Mouse (Mus musculus) cerebellum, postnatal 4 days (tissue): ENCODE results near the gene Tuba3a.

Experiments used
- DNase-seq, 2 experiments: peaks; one replicate each; pipeline ENCODE4 v3.0.0; 2022; ENCODE audit warnings: low spot score in 2 of 2, mixed read lengths in 1 of 2

Tuba3a gene

GRCm38 (mm10) chr6:125285890-125286289 is at the start of gene Tuba3a:
TSS of gene Tuba3a (minus strand) at chr6:125286042.
- no peak for DNase-seq

DNA sequence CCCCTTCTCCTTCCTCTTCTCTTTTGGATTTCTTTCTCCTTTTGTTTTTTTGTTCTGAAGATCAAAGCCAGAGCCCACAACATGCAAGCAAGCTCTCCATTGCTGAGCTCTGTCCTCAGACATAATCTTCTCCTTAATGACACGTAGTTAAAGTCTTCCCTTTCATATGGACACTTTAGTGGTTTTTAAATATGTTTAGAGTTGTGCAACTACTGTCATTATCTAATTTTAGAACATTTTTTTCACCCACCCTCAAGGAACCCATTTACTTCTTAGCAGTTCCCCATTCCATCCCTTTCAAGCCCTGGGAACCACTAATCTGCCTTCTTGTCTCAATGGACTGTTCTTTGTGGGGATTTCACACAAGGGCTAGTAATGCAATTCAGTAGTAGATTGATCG is 48.5 kb upstream of the Tuba3a start:
- no peak for DNase-seq

DNA sequence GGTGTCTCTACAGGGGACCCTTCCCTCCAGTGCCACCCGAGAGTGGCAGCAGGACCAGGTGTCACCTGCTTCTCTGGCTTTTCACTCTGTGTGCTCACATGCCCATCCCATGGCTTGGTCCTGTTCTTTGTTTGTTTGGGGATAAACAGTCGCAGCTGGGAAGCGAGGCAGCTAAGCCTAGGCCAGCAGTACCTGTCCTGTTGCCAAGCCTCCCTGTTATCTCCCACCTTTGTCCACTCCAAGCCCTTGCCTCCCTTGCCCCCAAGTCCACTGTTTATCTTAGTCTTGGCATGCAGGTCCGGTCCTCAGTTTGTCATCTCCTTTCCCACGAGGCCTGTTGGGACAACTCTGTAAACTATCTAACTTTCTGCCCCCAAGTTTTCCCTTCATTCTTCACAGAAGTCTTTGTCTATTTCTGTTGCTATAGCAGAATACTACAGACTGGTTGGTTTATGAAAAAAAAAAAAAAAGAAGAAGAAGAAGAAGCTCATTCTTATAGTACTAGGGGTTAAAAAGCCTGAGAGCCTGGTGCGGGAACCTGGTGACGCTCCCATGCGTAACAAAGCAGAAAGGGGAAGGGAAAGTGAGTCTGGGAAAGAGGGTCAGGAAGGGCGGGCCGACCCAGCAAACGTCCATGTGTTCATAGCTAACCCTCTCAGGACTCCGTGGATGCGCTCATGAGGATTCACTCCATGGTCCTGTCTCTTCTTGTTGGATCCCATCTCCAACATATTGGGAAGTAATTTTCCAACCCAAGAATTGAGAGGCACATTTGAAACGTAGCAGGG is 47.5 kb upstream of the Tuba3a start:
- DNase-seq, result no peak

DNA sequence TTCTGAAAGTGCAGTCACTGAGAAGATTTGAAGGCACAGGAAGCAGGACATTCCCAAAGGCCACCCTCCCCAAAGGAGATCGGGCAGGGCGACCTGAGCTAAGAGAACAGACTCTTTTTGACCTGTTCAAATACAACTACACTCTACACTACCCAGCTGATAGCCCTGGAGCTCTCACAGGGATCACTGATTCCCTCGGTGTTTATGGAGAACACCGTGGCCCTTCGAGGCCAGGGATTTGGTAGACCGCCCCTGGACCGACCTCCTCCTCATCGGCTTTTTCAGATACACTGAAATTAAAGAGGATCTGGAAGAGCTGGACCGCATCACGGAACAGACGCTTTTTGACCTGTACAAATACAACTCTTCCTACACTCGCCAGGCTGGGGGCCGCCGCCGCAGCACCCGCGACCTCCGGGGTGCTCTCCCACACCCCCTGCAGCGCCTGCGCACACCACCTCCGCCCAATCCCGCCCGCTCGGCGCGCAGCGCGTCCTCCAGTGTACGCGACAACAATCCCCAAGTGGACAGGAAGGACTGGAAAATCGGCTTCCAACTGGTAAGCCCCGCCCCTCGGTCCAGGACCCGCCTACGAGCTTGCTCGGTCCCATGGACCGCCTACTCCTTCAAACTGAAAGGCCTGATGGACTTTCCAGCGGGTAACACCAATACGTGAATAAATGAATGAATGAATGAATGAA is 44.9 kb upstream of the Tuba3a start:
- DNase-seq, result peak; percentile 48 to 58

- no peak for DNase-seq
Observed at GRCm38 (mm10) chr6:125328243-125328642, 42.4 kb upstream of the Tuba3a start.

DNA sequence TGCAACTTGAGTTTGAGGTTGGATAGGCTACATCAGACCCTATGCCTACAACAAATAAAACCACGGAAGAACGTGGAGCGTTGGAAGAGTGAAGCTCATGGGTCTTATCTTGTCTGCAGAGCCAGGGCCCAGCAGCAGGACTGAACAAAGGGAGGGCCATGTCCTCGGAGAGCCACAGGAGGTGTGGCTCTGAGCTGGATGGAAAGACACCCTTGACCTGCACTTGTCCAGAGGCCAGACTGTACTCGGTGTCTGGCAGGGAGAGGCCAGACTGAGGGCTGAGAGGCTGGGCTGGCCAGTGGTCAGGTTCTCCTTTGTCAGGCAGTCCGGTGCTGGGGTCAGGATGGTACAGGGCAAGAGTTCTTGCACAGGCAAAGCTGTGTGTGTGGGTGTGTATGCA is 39.5 kb upstream of the Tuba3a start:
- DNase-seq, result no peak

DNA sequence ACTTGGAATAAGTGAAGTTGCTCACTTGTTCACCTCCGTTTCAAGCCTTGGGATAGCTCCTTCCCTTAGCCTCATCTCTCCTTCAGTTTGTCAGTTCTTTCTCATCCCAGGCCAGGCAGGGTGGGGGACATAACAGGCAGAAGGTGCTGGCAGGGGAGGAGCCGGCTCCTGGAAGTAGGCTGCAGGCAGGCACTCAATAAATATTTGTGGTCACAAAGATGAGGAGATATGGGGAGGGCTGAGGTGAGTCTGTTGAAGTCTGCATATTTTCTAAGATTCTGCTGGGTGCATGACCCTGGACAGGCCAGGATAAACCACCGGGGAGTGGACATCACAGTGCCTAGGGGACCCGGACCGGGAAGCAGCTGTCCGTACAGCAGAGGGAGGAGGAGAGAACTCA is 37.7 kb upstream of the Tuba3a start:
- DNase-seq, result no peak

DNA sequence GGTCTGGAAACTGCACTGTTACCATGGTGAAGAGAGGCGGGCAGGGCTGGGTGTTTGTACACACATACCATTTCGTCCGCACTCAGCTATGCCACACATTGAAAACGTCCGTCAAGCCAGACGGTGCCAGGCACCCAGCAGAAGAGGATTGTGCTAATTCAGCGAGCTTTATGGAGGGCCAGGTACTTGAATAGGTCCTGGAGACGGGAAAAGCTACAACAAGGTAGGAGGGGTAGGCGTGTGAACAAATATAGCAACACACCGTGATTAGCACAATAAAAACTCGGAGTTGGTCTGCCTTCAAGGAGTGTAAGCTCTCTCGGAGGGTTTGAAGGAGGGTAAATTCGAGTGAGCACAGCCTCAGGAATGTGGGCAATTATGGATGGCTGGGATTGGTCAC is 37.0 kb upstream of the Tuba3a start:
- no peak for DNase-seq

- DNase-seq, result no peak
Observed at GRCm38 (mm10) chr6:125321114-125321855, 35.4 kb upstream of the Tuba3a start.

DNA sequence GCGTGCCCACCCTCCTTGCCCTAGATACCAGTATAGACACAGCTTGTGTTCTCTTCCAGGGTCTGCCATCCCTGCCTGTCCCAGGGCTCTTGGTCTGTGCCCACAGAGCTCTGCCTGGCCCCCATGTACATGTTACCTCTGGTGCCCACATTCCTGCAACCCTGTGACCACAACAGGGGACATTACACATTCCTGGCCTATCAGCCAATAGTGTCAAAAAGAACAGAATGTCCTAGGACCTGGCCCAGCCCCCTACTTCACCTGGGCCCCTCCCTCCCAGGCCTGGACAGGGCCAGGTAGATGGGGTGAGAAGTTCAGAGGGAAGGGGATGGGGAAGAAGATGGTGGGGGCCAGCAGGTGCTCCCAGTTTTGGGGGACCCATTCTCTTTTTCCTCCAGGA is 34.5 kb upstream of the Tuba3a start, which contains the start of gene Scnn1a:
Gene Scnn1a (plus strand): TSS at position 337 of the 400 bp plus-strand sequence.
- DNase-seq, result no peak

DNA sequence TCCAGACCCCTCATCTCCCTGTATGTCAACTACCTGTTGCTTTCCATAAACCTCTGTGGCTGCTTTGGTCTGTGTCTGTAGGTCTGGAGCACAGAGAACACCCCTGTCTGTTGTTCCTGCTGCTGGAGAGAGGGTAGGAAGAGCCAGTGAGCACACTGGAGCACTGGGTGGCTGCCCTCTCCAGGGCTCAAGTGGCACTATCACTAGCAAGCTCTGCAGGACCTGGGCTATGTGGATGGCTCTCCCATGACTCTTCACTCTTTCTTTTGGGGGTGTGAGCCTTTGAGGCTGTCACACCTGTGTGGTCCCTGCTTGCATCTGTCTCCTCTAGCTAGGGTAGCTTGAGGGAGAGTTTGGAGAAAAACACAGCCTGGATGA is 34.1 kb upstream of the Tuba3a start:
- no peak for DNase-seq

DNA sequence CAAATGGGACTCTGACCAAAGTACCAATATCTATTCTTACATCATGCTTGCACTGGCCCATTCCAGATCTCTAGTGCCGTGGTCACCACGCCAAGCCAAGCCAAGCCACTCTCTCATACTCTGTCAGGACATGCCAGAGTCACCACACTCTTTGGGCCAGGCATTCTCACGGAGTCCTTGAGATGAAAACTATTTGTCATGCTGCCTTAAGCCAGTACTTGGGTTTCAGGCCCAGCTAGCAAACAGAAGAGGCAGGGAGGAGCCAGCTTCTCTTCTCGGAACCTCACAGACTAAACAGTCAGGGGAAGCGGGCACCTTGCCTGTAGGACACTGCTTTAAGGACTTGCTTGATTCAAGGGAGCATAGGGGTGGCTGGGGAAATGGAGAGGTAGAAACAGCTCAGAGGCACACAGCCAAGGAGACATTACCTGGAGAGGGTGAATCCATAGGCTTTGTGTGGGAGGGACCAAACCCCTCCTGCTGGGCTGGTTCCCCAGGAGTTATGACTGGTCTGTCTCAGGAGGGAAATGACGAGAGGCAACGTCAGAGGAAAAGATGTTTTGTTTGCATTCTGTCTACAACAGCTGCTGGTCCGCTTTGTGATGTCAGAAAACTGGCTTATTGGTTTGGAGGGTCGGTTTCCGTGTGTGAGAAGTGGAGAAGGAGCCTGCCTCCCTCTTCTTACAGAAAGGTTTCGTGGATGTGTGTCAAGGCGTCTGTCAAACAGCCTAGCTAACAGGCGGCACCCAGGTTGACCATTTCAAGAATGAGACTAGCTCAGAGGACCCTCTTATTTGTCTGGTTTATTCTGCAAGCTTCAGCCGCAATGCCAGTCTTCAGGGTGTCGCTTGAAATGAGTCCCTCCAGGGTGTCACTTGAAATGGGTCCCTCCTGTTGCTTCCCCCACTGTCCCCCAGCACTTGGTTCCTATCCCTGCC is 33.4 kb upstream of the Tuba3a start:
- no peak for DNase-seq

- DNase-seq, result no peak
Observed at GRCm38 (mm10) chr6:125317077-125317476, 31.2 kb upstream of the Tuba3a start.

DNA sequence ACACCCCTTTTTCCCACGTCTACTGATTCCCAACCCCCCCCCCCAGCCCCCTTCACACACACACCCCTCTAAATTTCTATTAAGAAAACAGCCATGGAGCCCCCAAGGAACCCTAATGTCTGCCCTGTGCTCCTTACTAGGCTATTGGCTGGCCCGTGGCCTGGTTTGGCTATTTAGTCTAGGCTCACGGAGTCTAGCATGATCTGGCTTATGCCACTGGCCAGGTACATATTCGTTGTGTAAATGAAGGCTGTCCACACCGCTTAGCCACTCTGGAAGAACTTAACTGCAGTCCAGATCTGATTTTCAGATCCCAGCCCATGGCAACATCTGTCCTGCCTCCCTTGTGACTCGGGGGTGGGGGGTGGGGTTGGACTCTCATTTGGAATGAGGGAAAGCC is 28.9 kb upstream of the Tuba3a start:
- DNase-seq, result no peak

DNA sequence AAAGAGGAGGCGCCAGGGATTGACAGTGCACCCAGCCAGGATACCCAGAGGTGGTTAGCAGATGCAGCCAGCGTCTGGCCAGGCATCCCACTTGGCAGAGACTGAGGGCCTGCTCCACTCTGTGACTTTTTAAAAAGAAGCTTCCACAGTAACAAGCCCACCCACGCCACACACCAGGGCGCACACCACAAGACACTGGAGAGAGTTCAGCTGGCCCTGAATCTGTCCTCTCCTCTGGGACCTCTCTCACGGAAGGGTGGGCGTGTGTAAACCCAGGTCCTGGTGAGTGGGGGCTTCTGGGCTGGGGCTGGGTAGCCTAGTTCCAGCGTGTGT is 28.4 kb upstream of the Tuba3a start:
- DNase-seq, result no peak

- DNase-seq, result peak in 1 of 2 experiments; percentile 56
Observed at GRCm38 (mm10) chr6:125313546-125314230, 27.8 kb upstream of the Tuba3a start, which contains the start of gene Ltbr. TSS of gene Ltbr (minus strand) at chr6:125313885.

DNA sequence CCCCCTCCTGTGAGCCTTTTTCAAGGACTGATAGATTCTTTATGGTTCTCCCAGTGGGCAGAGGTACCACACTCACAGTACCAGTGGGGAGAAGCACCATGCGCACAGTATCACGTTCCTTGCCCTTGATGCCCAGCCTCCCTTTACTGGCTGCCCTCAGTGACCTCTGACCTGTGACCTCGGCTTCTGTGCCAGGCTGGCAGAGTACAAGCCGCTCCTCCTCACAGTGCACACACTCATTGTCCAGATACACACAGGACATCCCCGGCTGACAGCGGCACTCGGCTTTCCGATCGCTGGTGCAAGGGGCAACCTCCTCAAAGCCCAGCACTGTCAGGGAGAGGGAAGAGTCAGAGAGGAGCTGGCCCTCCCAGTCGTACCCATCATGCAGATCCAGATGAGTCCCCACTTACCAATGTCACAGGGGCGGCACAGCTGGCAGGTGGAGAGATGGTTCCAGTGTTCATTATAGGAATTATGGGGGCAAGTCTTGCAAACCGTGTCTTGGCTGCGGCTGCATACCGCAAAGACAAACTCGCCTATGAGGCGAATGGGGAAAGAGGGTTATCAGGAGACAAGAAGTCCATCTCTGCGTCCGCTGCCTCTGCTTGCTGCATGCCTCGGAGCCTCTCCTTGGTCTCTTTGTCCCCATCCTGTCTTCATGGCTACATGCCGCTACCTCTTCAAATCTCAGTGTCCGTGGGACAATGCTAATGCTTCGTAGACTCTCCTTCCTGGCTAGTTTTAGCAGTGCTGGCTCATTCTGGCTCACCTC is 26.9 kb upstream of the Tuba3a start:
- no peak for DNase-seq

DNA sequence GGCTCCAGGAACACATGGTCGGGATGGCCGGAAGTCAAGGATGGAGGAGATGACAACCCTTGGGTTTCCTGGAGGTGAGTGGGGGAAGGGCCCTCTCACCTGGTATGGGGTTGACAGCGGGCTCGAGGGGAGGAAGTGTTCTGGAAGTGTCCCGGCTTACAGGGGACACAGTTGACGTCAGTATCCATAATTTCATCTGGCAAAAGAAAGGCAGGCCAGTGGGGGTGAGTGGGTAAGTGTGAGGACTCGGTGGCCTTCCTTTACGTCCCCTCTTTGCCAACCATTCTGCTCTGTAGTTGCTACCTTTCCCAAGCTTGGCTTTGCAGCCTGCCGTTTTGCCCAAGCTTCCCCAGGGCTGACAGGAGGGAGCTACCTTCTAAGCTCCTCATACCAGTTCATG is 26.3 kb upstream of the Tuba3a start:
- DNase-seq, result no peak

GRCm38 (mm10) chr6:125309406-125309805 is 23.6 kb upstream of the Tuba3a start:
- DNase-seq, result no peak

GRCm38 (mm10) chr6:125308921-125309320 is 23.1 kb upstream of the Tuba3a start:
- DNase-seq, result no peak
